14 mouse cellular contexts compared by ENCODE assay signal in the genomic region with DNA sequence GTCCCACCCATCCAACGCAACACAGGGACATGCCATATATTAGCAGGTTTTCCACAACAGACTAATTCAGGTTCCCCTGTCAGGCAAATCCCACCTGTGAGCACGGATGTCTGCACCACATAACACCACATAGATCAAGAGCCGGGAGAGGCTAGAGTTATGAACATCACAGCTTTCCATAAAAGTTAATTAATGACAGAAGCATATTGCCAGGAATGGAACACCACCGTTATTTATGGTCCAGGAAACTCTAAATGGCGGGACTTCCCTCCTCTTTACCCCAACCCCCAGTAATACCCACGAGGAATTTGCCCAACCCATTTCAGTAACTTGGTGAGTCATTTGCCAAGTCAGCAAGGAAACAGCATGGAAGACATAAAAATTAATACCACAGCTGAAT.
"Had no signal": no experiment of that assay in that cellular context is flagged by ENCODE, and none has a peak within 500 bp of the region (broad histone marks: within the 10 kb centered on the region; RNA-seq: fewer than 3 reads in every experiment).

No protein-coding gene starts in this region.

- H3K27ac ChIP-seq: kidney, embryonic 15.5 days; left cerebral cortex, adult 2 months; liver, embryonic 13.5 days; midbrain, embryonic 13.5 days had no signal

- DNase-seq: kidney, adult 2 months; kidney, postnatal 10 days; kidney, postnatal 36 days; layer of hippocampus, postnatal 36 days; liver, embryonic 13.5 days; lung, adult 2 months; lung, postnatal 14 days; lung, postnatal 4 days; thymus, adult 18-20 months; thymus, postnatal 4 days had no signal

- H3K4me1 ChIP-seq: kidney, embryonic 15.5 days; liver, embryonic 13.5 days; midbrain, embryonic 13.5 days had no signal

- H3K4me2 ChIP-seq: kidney, embryonic 15.5 days; liver, embryonic 13.5 days; midbrain, embryonic 13.5 days had no signal

- ATAC-seq: midbrain, embryonic 13.5 days; midbrain, embryonic 16.5 days had no signal

- H3K9me3 ChIP-seq: kidney, embryonic 15.5 days; liver, embryonic 13.5 days; midbrain, embryonic 13.5 days had no signal

- H3K4me3 ChIP-seq: kidney, embryonic 15.5 days; left cerebral cortex, adult 2 months; liver, embryonic 13.5 days; midbrain, embryonic 13.5 days had no signal

- H3K9ac ChIP-seq: kidney, embryonic 15.5 days; liver, embryonic 13.5 days; midbrain, embryonic 13.5 days had no signal

- H3K36me3 ChIP-seq: kidney, embryonic 15.5 days; liver, embryonic 13.5 days; midbrain, embryonic 13.5 days had no signal

- H3K27me3 ChIP-seq: kidney, embryonic 15.5 days; liver, embryonic 13.5 days; midbrain, embryonic 13.5 days had no signal
